ENCODE assay signal across 16 mouse cellular contexts in the genomic region with DNA sequence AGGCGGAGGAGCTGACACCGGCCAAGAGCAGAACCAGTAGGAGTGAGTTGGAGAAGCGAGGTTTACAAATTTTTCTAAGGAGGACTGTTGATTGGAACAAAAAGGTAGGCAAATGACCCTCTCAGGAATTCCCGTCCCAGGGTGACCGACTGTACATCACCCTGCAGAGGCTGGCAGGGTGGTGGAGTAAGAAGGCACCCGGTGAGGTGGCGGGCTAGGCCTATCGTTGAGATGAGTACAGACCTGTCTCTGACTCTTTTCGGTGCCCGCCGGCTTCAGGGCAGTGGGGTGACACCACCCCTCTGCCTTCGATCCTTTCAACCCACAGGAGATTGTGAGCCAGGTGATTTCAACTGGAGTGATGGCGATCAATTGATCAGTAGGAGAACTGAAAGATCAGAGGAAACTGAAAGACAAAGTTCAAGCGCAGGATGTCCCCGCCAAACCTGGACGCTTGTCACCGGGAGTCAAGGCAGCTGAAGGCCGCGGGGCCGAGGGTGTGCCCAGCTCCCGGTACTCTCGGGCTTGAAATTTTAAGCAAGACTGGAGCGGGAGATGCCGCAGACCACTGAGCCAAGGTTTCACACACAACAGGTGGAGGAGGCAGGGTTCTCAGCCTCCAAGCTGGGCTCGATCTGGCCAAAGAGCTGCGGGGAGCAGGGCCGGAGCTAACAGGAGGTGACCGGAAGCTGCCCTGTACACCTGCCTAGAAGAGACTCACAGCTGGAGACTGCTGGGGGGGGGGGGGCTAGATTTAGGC. TPM values are rescaled to one million over a fixed set of nuclear protein-coding genes. Genes with fewer than 3 reads are reported as not detected.
DNase-seq lines count a peak whose midpoint lies in the region; ATAC-seq lines count a peak whose summit lies in the region.
"Had no signal": no experiment of that assay in that cellular context is flagged by ENCODE, and none has a peak within 500 bp of the region (broad histone marks: within the 10 kb centered on the region; RNA-seq: fewer than 3 reads in every experiment).

No protein-coding gene starts in this region.

- no peak for ATAC-seq in embryonic facial prominence, embryonic 14.5 days (ENCODE audit: low read depth)
- ATAC-seq in limb, embryonic 11.5 days (ENCODE audit: insufficient number of reproducible peaks, low FRiP score, low TSS enrichment, low read depth): no peak
- no peak for ATAC-seq in neural tube, embryonic 14.5 days (ENCODE audit: low read depth)
- no peak for ATAC-seq in activated CD4-positive, CD25-positive, alpha-beta regulatory T cell, adult 4 months

- WGBS in heart, embryonic 10.5 days: 2% methylated on average over 28 of the region's 28 CpGs
- WGBS in embryonic facial prominence, embryonic 14.5 days: 3% methylated on average over 28 of the region's 28 CpGs
- 2% methylated on average over 28 of the region's 28 CpGs for WGBS in limb, embryonic 11.5 days
- WGBS in neural tube, embryonic 14.5 days: 1% methylated on average over 28 of the region's 28 CpGs

- DNase-seq in heart, embryonic 10.5 days (ENCODE audit: low spot score): peak; percentile 42
- DNase-seq in heart, adult 11 months: no peak
- no peak for DNase-seq in embryonic facial prominence, embryonic 14.5 days (ENCODE audit: low spot score)
- DNase-seq in limb, embryonic 11.5 days (ENCODE audit: low spot score): peak; percentile 65
- no peak for DNase-seq in adrenal gland, postnatal 10 days
- no peak for DNase-seq in T-cell, adult 2 months (ENCODE audit: low spot score)
- DNase-seq: cerebellum, adult 9-10 months; kidney, postnatal 36 days; lung, adult 18-20 months; right cerebral cortex, postnatal 14 days; thymus, adult 2 months had no signal

- H3K9ac ChIP-seq in embryonic facial prominence, embryonic 14.5 days (ENCODE audit: low read depth, low read length): peak overlapping the region; percentile 43; the same call in 1 of the 2 replicates
- H3K9ac ChIP-seq in limb, embryonic 11.5 days (ENCODE audit: low read length): no peak overlapping the region
- no peak overlapping the region; the same call in 1 of the 2 replicates for H3K9ac ChIP-seq in neural tube, embryonic 14.5 days (replicated peaks; ENCODE audit: low read depth, low read length)
- H3K9ac ChIP-seq: heart, embryonic 13.5 days had no signal

- no peaks in the 10 kb centered on the region for H3K36me3 ChIP-seq in heart, embryonic 10.5 days
- H3K36me3 ChIP-seq in embryonic facial prominence, embryonic 14.5 days (ENCODE audit: control insufficient read depth, insufficient read depth, low read length): no peaks in the 10 kb centered on the region
- H3K36me3 ChIP-seq in limb, embryonic 11.5 days (ENCODE audit: control insufficient read depth, insufficient read depth, low read length): no peaks in the 10 kb centered on the region
- no peaks in the 10 kb centered on the region for H3K36me3 ChIP-seq in neural tube, embryonic 14.5 days (ENCODE audit: control insufficient read depth, insufficient read depth, low read length)
- H3K36me3 ChIP-seq: heart, embryonic 13.5 days had no signal

- no peak overlapping the region for H3K4me3 ChIP-seq in heart, embryonic 10.5 days
- peak overlapping the region; percentile 12; the same call in 1 of the 2 replicates for H3K4me3 ChIP-seq in embryonic facial prominence, embryonic 14.5 days (ENCODE audit: low read depth, low read length)
- H3K4me3 ChIP-seq in limb, embryonic 11.5 days (ENCODE audit: low read depth, low read length): no peak overlapping the region
- H3K4me3 ChIP-seq in neural tube, embryonic 14.5 days (ENCODE audit: low read depth, low read length): peak overlapping the region; percentile 9; the same call in 1 of the 2 replicates
- H3K4me3 ChIP-seq: heart, embryonic 13.5 days had no signal

- H3K27ac ChIP-seq in heart, embryonic 10.5 days: no peak overlapping the region
- 0 out of 2 replicates have a peak overlapping the region, but pooled peaks have one; percentile 18 for H3K27ac ChIP-seq in embryonic facial prominence, embryonic 14.5 days (replicated peaks; ENCODE audit: low read depth, low read length)
- no peak overlapping the region for H3K27ac ChIP-seq in limb, embryonic 11.5 days (replicated peaks; ENCODE audit: low read depth, low read length)
- peak overlapping the region; percentile 23; the same call in 1 of the 2 replicates for H3K27ac ChIP-seq in neural tube, embryonic 14.5 days (ENCODE audit: low read depth, low read length)
- H3K27ac ChIP-seq: heart, embryonic 13.5 days had no signal

- H3K9me3 ChIP-seq in heart, embryonic 10.5 days: no peaks in the 10 kb centered on the region
- H3K9me3 ChIP-seq in embryonic facial prominence, embryonic 14.5 days (ENCODE audit: control insufficient read depth, low read length): no peaks in the 10 kb centered on the region
- H3K9me3 ChIP-seq in limb, embryonic 11.5 days (ENCODE audit: control insufficient read depth, low read length): no peaks in the 10 kb centered on the region
- H3K9me3 ChIP-seq in neural tube, embryonic 14.5 days (ENCODE audit: control insufficient read depth, low read length): no peaks in the 10 kb centered on the region
- H3K9me3 ChIP-seq: heart, embryonic 13.5 days had no signal

- peaks cover 19% of the 10 kb centered on the region for H3K4me1 ChIP-seq in heart, embryonic 10.5 days
- H3K4me1 ChIP-seq in embryonic facial prominence, embryonic 14.5 days (ENCODE audit: control insufficient read depth, insufficient read depth, low read length): peaks cover 5% of the 10 kb centered on the region
- 0 out of 2 replicates have a peak, but pooled peaks cover 2% of the 10 kb centered on the region for H3K4me1 ChIP-seq in limb, embryonic 11.5 days (ENCODE audit: control insufficient read depth, insufficient read depth, low read length)
- 0 out of 2 replicates have a peak, but pooled peaks cover 8% of the 10 kb centered on the region for H3K4me1 ChIP-seq in neural tube, embryonic 14.5 days (ENCODE audit: control insufficient read depth, insufficient read depth, low read length)

- peaks cover 98% of the 10 kb centered on the region for H3K27me3 ChIP-seq in heart, embryonic 10.5 days (ENCODE audit: insufficient read depth, poor library complexity, severe bottlenecking)
- H3K27me3 ChIP-seq in embryonic facial prominence, embryonic 14.5 days (replicated peaks; ENCODE audit: control insufficient read depth, insufficient read depth, low read length): peaks cover 90% of the 10 kb centered on the region
- peaks cover 93% of the 10 kb centered on the region for H3K27me3 ChIP-seq in limb, embryonic 11.5 days (ENCODE audit: control insufficient read depth, insufficient read depth, low read length)
- peaks cover 38% of the 10 kb centered on the region for H3K27me3 ChIP-seq in neural tube, embryonic 14.5 days (ENCODE audit: control insufficient read depth, insufficient read depth, low read length)

- H3K4me2 ChIP-seq in embryonic facial prominence, embryonic 14.5 days (ENCODE audit: low read depth, low read length): peak overlapping the region; percentile 36
- H3K4me2 ChIP-seq in limb, embryonic 11.5 days (ENCODE audit: low read depth, severe bottlenecking): no peak overlapping the region
- peak overlapping the region; percentile 30; the same call in 1 of the 2 replicates for H3K4me2 ChIP-seq in neural tube, embryonic 14.5 days (ENCODE audit: low read depth, low read length)
- H3K4me2 ChIP-seq: heart, embryonic 13.5 days had no signal

RNA-seq across cellular contexts. Expression of gene Pax3, which starts 4.5 kb away (rescaled TPM):
- polyA plus RNA-seq in heart, embryonic 10.5 days (2016; fragmentation: Nextera tagmentation; extraction: Ambion mirVana): 0.28 and 1.9 TPM in 2 replicates
- polyA plus RNA-seq in embryonic facial prominence, embryonic 14.5 days (2014; fragmentation: Nextera tagmentation; extraction: Ambion mirVana): 9.4 and 12.4 TPM in 2 replicates
- 5.0 and 5.6 TPM in 2 replicates for polyA plus RNA-seq in limb, embryonic 11.5 days (2014; fragmentation: Nextera tagmentation; extraction: Ambion mirVana)
- polyA plus RNA-seq in neural tube, embryonic 14.5 days (2014; fragmentation: Nextera tagmentation; extraction: Ambion mirVana): 4.6 and 6.3 TPM in 2 replicates
- total RNA-seq in adrenal gland, postnatal 10 days (2021): under 1 TPM in 1 of 2 experiments, not detected in 1; 0.88 TPM
- under 1 TPM in 1 of 2 experiments, not detected in 1; 0.17 TPM for polyA plus RNA-seq in activated CD4-positive, CD25-positive, alpha-beta regulatory T cell, adult 4 months (2017; shearing (Covaris generic))
- total RNA-seq: layer of hippocampus, postnatal 25 days; MEL had no signal

Comparison
In these comparisons a context has a peak if more than half of its experiments do, and no peak if none do; other contexts are left out.
1. DNase-seq: peak in heart, embryonic 10.5 days (single experiment) and limb, embryonic 11.5 days (single experiment); none in heart, adult 11 months (single experiment), embryonic facial prominence, embryonic 14.5 days (single experiment), adrenal gland, postnatal 10 days (single experiment) and T-cell, adult 2 months (single experiment).
2. H3K27ac ChIP-seq: peak in embryonic facial prominence, embryonic 14.5 days (single experiment) and neural tube, embryonic 14.5 days (single experiment); none in heart, embryonic 10.5 days (single experiment) and limb, embryonic 11.5 days (single experiment).
3. H3K4me3 ChIP-seq: peak in embryonic facial prominence, embryonic 14.5 days (single experiment) and neural tube, embryonic 14.5 days (single experiment); none in heart, embryonic 10.5 days (single experiment) and limb, embryonic 11.5 days (single experiment).